Mouse (Mus musculus) kidney, postnatal 36 days (tissue): Measurements from ENCODE around the gene Zfp84.
"Not testable (repeated sequence)": the region's sequence is repeated elsewhere in the genome, so short reads cannot be mapped to it uniquely, and the experiment has no call there.

Source experiments
- DNase-seq, 2 experiments: peaks; one replicate each; pipeline ENCODE4 v3.0.0; 2021 to 2022; ENCODE audit warnings: mixed read lengths in 2 of 2

The Zfp84 gene

GRCm38 (mm10) chr7:29768090-29768900, at the start of gene Zfp84:
Gene Zfp84 (plus strand): TSS chr7:29768552.
- peak; percentile 87 to 96 for DNase-seq

- DNase-seq = peak in 1 of 2 experiments; percentile 11
Observed at GRCm38 (mm10) chr7:29725461-29726142, 42.8 kb upstream of the Zfp84 start.

GRCm38 (mm10) chr7:29726860-29727259, 41.5 kb upstream of the Zfp84 start, which contains the start of gene Catsperg2:
Gene Catsperg2 (minus strand): TSS chr7:29727032.
- DNase-seq = not testable (repeated sequence)

GRCm38 (mm10) chr7:29728055-29728454, 40.3 kb upstream of the Zfp84 start:
- peak in 1 of 2 experiments; percentile 38 for DNase-seq

- DNase-seq = no peak
Observed at GRCm38 (mm10) chr7:29742258-29742657, 26.1 kb upstream of the Zfp84 start.

- no peak for DNase-seq
Observed at GRCm38 (mm10) chr7:29760476-29760875, 7.9 kb upstream of the Zfp84 start.

GRCm38 (mm10) chr7:29764702-29765101, 3.6 kb upstream of the Zfp84 start:
- DNase-seq = no peak

- peak; percentile 89 to 91 for DNase-seq
Observed at GRCm38 (mm10) chr7:29767058-29767686, 1.2 kb upstream of the Zfp84 start.

- no peak for DNase-seq
Observed at GRCm38 (mm10) chr7:29768980-29769379, 628 bp downstream of the Zfp84 start.

- DNase-seq = no peak
Observed at GRCm38 (mm10) chr7:29773503-29773902, 5.2 kb downstream of the Zfp84 start.

- peak in 1 of 2 experiments; percentile 32 for DNase-seq
Observed at GRCm38 (mm10) chr7:29774371-29774770, 6.0 kb downstream of the Zfp84 start.

- DNase-seq = no peak
Observed at GRCm38 (mm10) chr7:29776568-29776967, 8.2 kb downstream of the Zfp84 start.

- DNase-seq = no peak
Observed at GRCm38 (mm10) chr7:29777372-29777771, 9.0 kb downstream of the Zfp84 start.

- DNase-seq = peak; percentile 86 to 89
Observed at GRCm38 (mm10) chr7:29783871-29784551, 15.7 kb downstream of the Zfp84 start, which contains the start of gene Zfp30. Gene Zfp30 (plus strand): TSS chr7:29783998.

- DNase-seq = no peak
Observed at GRCm38 (mm10) chr7:29785023-29785422, 16.7 kb downstream of the Zfp84 start.

GRCm38 (mm10) chr7:29785888-29786287, 17.5 kb downstream of the Zfp84 start:
- no peak for DNase-seq

- no peak for DNase-seq
Observed at GRCm38 (mm10) chr7:29792906-29793305, 24.6 kb downstream of the Zfp84 start.

- no peak for DNase-seq
Observed at GRCm38 (mm10) chr7:29807046-29807445, 38.7 kb downstream of the Zfp84 start.

GRCm38 (mm10) chr7:29812244-29812643, 43.9 kb downstream of the Zfp84 start:
- no peak for DNase-seq

- no peak for DNase-seq
Observed at GRCm38 (mm10) chr7:29814381-29814780, 46.0 kb downstream of the Zfp84 start.

- no peak for DNase-seq
Observed at GRCm38 (mm10) chr7:29815061-29815784, 46.9 kb downstream of the Zfp84 start.

- DNase-seq = peak; percentile 90 to 96
Observed at GRCm38 (mm10) chr7:29815910-29816429, 47.6 kb downstream of the Zfp84 start, which contains the start of gene Zfp790. Gene Zfp790 (plus strand): TSS chr7:29816114.
